Mouse (Mus musculus): ENCODE results near the gene Egln3. TPM values are rescaled to one million over a fixed set of nuclear protein-coding genes. Genes with fewer than 3 reads are reported as not detected.

The Egln3 gene
- total RNA-seq, 2 experiments from 2014 or later = 5.2 to 5.7 TPM

DNA sequence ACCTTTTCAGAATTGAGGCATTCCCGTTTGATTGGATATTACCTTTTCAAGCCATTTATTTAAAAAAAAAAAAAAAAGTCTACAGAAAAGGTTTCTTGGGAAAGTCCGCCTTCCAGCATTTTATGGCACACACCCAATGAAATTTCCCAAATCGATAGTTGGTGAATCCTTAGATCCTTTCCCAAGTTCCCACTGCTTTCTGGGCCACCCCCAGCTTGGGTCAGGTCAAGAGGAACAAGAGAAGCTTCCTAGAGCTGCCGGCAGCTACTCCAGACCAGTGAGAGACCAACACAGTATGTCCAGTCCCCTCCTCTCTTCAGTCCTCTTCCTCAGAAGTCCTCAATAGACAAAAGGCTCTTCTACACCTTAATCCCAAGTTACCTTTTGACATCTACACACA lies 40.5 kb downstream of the Egln3 start:
- no peak for DNase-seq (ENCODE audit: low spot score in 2 of 2)

DNA sequence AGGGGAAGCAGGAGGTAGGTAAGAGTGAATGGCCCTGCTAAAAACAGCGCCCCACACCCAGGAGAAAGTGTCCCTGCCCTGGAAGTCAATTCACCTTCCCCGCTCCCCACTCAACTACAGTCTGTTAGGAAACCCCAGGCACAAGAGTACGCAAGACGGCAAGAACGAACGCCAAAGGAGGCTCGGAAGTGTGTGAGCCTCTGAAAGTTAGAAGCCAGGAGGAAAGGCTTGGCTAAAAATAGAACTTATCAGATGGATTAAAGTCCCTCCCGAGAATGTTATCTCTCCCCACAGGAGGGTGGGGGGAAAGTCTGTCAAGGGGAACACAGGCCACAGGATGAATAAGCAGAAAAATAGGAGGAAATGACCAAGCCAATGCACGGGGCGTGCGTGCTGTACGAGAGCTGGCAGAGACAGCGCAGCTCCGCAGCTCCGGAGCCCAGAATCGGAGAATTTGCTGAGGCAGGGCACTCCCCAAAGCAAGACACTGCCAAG lies 41.0 kb downstream of the Egln3 start:
- no peak for DNase-seq (ENCODE audit: low spot score in 2 of 2)

- DNase-seq (ENCODE audit: low spot score in 2 of 2) = no peak
Observed at GRCm38 (mm10) chr12:54161468-54162202, 42.0 kb downstream of the Egln3 start.

DNA sequence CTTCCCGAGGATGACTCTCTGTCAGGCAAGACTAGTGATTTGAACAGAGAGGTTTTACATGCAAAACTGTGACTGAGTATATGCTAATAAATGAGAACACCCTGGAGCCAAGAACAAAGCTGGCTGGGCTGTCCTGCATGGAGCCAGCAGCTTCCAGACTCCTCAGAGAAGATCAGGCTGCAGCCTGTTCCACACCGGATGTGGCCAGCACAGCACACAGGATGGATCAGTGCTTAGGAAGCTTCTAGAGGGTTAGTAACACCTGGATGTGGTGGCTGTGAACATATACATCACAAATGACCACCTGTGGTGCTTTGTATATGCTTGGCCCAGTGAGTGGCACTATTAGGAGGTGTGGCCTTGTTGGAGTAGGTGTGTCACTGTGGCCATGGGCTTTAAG lies 43.4 kb downstream of the Egln3 start:
- DNase-seq (ENCODE audit: low spot score in 2 of 2) = no peak

DNA sequence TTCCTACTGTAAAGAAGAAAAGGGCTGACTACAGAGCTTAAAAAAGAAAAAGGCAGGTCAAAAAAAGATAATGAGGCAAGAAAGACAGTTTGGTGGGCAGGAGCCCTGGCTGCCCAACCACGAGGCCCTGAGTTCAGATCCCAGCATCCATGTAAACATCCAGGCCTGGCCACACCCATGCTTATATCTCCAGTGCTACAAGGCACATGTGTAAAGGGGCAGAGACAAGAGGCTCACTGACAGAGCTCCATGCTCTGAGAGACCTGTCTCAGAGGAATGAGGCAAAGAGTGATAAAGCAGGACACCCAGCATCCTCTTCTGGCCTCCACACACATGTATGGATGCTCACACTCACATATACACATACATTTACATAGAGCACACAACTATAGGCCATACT lies 48.9 kb downstream of the Egln3 start:
- DNase-seq (ENCODE audit: low spot score in 2 of 2) = no peak

DNA sequence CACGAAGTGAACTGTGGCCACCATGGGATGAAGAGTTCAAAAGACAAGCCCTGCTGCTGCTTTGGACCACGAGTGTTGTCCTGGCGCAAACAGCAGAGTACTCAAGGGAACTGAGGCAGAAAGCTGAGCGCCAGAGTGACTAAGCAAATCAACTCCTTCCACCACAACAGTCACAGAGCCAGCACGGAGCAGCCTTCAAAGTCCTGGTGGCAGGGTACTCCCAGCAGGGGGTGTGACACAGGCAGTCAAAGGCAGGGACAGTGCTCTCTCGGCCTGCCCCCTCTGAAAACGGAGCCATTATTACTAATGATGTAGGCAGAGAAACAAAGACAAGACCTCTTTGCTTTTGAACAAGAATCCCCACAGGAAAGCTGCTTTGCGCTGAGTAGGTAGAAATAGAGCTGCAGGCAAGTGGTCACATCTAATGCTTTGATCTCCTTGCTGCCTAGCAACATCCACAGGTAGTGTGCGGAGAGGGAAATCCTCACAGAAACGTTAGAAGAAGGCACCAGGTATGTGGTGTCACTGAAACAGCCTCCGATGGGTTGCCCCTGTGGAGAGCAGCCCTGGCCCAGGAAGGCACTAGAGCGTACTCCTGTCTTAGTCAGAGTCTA lies 56.6 kb downstream of the Egln3 start:
- DNase-seq (ENCODE audit: low spot score in 2 of 2) = no peak

Data from layer of hippocampus, postnatal 10 days (tissue).